Mouse (Mus musculus) T-helper 17 cell (primary cell): ENCODE data around the gene Fbxl18.

Source experiments
- in situ Hi-C, 2 experiments: fragments of 300-600 bp; cut with MboI, MseI; formaldehyde crosslinking; loops; 1 replicate in 1 of 2; 2 replicates in 1 of 2; pipeline ENCODE4 v1.15.1; 2025; ENCODE audit warnings: high pct_unique_total_duplicates in 2 of 2

Fbxl18 gene

DNA sequence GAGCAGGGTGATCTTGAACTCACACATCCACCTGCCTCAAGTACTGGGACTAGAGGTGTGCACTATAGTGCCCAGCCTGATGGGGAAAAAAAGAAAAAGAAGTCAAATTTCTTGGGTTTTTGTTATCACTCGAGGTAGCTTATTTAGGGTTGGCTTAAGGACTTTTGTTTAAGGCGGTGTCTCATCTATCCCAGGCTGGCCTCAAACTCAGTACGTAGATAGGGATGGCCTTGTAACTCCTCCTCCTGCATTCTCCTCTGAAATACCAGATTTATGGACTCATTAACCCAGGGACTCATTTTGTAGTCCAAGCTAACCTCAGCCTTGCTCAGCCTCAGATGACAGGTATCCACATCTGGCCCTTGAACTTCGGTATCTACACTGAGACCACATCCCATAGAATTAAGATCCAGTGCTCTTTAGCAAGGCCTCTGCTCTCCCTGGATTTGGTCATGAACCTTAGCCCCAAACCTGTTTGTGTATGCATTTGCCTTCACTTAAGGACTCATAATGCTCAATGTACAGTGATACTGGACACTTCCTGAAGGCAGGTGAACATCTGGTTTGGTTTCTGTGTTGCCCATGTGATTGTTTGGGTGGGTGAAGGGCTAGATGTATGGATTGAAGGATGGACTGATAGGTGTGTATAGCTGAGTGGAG, 6.8 kb upstream of the Fbxl18 start:
- in situ Hi-C loops, result no loop called here

DNA sequence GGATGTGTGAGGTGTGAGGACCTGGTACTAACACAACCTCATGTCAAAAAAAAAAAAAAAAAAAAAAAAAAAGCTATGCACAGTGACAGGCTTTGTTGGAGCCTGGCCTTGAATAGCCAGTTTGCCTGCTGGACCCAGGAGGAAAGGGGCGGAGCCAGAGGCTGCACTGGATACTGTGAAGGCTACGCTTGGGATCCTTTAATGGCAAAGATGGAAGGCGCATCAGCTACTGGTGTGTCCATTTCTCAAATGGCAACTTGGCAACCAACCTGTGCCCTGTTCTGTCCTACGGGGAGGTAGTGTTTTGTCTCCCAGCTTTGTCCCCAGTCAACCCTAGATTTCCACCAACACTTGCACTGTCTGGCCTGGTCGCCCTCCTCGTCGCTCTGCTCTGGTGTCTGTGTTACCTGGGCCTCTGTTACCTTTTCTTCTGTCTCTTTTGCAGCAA, 6.2 kb upstream of the Fbxl18 start:
- in situ Hi-C loops, result no loop called here

DNA sequence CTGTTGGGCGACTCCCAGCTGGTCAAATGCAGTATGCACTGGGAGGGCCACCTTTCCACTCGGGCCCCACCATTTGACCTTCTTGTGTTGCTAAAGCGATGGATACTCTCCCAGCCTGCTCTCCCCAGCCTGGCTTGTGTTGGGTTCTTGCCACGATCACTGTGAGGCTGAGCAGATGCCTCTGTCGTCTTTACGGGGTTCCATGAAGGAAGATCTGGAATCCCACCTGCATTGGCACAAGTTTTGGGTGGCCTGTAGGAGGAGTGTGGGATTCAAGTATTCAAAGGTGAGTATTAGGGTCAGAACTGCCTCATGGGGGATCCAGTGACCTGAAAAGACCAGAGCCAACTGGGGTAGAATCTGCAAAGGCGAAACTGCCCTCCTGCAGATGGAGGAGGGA, 5.4 kb upstream of the Fbxl18 start:
- in situ Hi-C loops, result no loop called here

DNA sequence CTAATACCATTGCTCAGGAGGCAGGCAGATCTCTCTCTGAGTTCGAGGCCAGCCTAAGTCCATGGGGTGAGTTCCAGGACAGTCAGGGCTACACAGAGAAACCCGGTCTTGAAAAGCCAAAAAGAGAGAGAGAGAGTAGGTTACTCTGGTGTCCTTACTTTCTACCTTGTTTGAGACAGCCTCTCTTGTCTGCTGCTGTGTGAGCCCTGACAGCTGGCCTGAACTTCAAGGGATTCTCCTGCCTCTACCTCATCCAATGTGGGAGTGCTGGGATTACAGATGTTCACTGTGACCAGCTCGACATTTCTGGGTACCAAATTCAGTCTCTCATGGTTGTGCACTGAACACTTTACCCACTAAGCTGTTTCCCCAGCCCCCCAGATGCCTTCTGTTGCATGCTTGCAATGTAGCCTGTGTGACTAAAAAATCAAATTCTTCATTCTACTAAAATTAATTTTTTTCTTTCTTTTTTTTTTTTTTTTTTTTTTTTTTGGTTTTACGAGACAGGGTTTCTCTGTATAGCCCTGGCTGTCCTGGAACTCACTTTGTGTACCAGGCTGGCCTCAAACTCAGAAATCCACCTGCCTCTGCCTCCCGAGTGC, 4.8 kb upstream of the Fbxl18 start:
- in situ Hi-C loops, result no loop called here

DNA sequence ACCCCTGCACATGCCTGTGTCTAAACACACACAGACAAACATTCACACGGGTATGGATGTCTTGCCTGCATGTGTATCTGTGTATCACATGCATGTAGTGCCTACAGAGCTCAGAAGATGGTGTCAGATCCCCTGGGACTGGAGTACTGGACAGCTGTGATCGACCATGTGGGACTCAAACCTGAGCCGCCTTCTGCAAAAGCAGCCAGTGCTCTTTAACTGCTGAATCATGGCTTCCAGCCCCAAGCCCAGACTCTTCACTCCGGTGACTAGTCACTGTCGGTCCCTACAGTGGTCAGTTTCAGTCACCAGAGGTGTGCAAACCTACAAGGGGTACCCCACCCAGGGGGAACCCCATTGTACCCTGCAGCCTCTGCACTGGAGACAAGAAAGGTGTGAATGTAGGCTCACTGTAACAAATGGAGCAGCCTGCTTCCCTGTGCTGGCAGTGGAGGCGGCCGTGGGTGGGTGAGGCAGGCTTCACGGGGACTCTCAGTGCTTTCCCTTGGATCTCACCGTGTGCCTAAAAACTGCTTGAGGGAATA, 3.9 kb upstream of the Fbxl18 start:
- in situ Hi-C loops, result no loop called here

DNA sequence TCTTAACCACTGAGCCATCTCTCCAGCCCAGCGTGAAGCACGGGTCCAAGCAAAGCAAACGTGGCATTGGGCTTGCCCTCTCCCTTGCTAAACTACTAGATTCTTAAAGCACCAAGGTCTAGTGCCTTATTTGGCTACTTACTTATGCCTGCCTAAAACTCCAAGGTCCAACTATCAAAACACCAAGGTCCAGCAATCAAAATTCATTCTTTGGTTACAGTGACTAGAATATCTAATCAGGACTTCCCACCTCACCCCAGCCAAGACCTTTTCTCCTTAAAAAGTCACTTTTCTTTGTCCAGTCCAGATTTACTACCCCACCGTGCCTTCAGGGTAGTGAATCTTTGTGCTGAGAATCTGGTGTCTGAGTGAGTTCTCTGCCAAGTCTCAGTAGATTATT, 3.1 kb upstream of the Fbxl18 start:
- in situ Hi-C loops, result no loop called here

DNA sequence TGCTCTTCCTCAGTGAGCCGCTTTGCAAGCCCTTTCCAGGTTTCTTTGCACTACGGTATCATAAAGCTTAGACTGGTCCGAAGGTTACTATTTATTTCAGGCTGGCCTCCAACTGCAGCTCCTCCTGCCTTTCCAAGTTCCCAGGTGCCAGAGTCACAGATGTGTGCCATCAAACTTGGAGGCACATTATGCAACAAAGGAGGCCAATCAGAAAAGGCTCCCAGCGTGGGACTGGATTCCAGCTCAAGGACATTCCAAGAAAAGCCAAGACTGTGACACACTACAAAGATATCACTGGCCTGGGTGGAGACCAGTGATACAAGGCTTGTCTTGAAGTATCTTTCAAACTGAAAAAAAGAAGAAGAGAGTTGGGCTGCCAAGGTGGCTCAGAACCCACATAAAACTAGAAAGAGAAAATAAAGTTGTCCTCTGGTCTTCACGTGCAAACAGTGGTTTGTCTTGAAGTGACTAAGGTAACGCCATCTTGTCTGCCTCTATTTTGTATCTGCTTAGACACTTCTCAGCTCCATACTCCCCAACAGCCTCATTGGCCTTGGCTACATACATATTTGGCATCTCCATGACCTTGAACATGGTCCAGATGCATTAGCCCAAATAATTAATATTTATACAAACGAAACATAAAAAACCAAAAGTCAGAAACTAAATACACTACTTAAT, 2.5 kb upstream of the Fbxl18 start:
- in situ Hi-C loops, result no loop called here

DNA sequence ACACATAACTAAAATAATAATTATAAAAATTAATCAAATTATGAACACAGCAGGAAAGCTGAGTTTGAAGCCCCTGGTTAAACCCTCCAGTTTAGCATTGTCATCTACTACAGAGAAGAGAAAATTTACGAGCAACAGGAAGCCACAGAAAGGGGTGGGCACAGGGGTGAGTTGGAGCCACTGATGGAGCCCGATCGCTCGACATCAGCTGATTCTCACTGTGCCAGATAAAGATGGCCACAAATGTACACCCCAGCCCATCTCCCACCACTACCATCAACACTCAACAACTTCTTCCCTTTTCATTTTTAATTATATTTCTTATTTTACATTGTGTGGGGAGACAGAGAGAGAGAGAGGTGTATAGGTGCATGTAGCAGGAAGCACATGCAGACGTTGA, 1.5 kb upstream of the Fbxl18 start:
- in situ Hi-C loops, result no loop called here

DNA sequence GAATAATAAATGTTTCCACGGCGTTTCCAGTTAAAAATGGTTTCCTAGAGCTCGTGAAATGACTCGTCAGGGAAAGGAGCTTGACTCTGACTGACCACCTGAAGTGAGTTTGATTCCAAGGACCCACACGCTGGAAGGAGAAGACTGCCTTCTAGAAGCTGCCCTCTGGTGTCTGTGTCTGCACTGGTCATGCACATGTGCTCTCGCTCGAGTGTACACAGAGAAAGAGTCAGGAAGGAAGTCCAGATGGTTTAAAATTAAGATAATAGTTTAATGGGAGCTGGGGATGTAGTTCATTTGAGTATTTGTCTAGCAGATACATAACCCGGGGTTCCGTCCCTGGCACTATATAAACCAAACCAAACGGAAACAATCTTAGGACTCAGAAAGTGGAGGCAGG, 971 bp upstream of the Fbxl18 start:
- in situ Hi-C loops, result no loop called here

DNA sequence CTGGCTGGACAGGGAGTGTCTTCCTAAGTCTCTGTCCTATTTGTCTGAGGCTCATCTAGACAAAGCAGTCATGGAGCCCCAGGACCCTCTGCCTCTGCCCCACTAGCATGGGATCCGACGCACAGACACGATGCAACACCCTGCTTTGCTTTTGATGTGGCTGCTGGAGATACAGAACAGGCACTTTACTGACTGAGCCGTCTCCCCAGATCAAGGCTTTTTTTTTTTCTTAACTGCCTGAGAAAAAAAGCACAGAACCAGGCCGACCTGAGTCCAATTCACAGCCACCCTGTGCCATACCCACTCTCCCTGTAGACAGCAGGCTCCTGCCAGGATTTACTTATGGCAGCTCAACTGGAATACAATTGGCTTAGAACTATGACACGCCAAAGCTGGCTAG, 3.8 kb downstream of the Fbxl18 start:
- in situ Hi-C loops, result no loop called here

DNA sequence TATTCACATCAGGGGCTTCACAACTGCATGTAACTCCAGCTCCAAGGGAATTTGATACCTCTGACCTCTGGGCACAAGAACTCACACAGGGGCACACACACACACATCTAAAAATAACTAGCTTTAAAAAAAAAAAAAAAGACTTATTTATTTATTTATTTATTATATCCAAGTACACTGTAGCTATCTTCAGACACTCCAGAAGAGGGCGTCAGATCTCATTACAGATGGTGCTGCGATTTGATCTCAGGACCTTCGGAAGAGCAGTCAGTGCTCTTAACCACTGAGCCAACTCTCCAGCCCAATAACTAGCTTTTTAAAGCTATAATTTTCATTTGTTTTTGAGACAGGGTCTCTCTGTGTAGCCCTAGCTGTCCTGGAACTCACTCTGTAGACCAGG, 7.7 kb downstream of the Fbxl18 start:
- in situ Hi-C loops, result loop anchor here in 1 of 2 experiments (10.0 kb wide), 1 partner anchor 47 kb away; no protein-coding TSS in a partner anchor

DNA sequence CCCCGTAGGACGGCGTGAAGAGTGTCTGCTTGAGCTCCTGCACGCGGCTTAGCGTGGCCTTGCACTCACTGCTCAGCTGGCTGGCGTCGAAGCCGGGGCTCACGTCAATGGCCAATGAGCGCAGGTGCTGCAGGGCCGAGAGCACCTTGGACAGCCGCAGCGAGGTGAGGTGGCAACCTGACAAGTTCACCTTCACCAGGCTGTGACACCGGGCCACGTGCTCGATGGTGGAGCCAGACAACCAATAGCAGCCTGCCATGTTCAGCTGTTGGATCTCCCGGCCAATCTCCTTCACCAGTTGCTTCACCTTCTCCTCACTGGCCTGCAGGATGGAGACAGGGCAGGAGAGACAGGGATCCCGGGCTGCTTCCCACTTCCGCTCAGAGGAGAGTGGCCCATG, 8.5 kb downstream of the Fbxl18 start:
- in situ Hi-C loops, result loop anchor here in 1 of 2 experiments (10.0 kb wide), 1 partner anchor 48 kb away; no protein-coding TSS in a partner anchor

DNA sequence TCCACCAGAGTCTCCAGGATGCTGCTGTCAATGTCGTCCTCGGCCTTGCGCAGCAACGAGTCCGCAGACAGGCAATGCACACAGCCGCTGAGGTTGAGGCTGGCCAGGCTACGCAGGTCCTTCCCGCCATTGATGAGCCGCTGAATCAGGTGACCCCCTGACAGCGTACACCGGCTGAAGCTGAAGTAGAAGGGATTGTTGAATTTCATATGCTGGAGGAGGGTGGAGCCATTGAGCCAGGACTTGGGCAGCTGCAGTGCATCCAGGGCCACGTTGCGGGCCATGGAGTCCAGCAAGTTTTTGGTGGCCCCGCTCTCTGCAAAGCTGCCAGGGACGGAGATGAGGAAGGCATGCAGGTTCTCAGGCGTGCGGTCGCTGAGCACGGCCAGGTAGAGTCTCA, 9.0 kb downstream of the Fbxl18 start:
- in situ Hi-C loops, result loop anchor here in 1 of 2 experiments (10.0 kb wide), 1 partner anchor 49 kb away; no protein-coding TSS in a partner anchor

DNA sequence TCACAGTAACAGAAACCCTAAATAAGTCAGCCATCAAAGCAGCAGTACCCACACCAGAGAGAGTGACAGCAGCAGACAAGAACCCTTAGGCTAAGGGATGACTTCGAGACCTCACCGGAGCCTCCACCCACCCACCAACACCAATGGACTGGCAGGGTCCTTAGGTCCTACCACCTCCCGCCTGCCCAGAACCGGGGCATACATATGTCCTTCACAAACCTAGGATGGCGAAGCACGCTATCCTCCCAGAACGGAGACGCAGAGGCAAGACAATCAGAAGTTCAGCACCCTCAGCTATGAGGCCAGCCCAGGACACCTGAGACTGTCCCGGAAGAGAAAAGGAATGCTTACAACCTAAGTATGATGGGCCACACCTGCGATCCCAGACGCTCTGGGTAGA, 12.8 kb downstream of the Fbxl18 start:
- in situ Hi-C loops, result loop anchor here (5.0 to 10.0 kb wide), 2 partner anchors 52 to 155 kb away; no protein-coding TSS in a partner anchor

DNA sequence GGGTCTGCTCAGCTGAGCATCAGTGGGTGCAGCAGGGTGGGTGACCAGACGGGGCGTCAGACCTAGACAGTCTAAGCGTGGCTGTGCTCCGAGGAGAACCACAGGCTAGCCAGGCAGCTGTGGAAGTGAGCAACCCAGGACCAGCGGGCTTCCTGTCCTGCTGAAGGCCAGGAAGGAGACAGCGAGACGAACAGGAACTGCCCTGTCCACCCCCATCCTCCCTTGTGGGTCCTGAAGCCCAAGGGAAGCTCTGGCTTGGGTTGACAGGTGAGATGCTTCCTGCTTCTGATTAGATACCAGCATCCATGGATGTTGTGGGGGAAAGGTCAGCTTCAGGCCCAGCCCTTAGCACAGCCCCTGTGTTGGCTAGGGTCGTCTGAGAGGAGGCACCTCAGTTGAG, 13.3 kb downstream of the Fbxl18 start:
- in situ Hi-C loops, result loop anchor here (5.0 to 10.0 kb wide), 2 partner anchors 53 to 155 kb away; no protein-coding TSS in a partner anchor

DNA sequence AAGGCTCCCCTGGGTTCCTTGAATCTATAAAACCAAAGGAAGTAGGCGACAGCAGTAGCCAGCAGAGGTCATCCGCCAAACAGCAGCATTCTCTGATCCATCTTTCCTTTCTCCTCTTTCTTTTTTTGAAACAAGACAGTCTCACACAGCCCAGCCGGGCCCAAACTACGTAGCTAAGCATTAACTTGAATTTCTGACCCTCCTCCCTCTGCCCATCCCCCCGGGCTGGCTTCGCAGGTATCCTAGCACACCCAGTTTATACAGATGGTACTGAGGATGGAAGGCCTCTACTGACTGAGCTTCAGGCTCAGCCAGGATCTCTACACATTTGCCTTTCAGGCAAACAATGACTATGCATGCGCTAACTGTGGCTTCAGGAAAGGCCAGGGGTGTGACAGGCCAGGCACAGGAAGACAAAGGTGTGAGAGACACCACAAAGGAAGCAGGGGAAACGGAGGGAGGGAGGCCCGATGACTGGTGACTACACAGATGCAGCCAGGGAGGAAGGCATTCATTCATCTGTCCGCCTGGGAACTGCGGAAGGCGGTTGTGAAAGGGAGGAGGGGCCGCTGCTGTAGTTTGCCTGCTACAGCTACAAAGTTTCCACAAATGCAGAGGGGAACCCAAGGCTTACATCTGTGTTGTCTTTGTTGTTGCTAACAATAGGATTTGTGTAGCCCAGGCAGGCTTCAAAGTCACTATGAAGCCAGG, 14.3 kb downstream of the Fbxl18 start:
- in situ Hi-C loops, result loop anchor here (5.0 to 10.0 kb wide), 2 partner anchors 54 to 156 kb away; no protein-coding TSS in a partner anchor

DNA sequence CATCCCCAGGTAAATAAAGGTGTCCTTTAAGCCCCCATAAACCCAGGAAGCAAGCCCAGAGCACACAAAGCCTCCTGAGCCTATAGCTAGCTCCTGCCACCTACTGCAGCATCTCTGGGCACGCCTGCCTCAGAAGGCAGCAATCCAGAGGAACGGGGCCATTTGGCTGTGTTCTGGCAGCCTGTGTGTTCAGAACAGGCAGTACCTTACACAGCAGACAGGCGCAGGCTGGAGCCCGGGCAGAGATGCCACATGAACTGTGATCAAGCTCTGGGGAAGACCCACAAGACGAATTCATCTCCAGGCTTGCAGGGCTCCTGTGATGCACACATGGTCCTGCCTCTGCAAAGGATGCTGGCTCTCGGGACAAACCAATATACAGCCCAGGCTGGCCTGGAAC, 15.0 kb downstream of the Fbxl18 start:
- in situ Hi-C loops, result loop anchor here (5.0 to 10.0 kb wide), 2 partner anchors 55 to 157 kb away; no protein-coding TSS in a partner anchor

DNA sequence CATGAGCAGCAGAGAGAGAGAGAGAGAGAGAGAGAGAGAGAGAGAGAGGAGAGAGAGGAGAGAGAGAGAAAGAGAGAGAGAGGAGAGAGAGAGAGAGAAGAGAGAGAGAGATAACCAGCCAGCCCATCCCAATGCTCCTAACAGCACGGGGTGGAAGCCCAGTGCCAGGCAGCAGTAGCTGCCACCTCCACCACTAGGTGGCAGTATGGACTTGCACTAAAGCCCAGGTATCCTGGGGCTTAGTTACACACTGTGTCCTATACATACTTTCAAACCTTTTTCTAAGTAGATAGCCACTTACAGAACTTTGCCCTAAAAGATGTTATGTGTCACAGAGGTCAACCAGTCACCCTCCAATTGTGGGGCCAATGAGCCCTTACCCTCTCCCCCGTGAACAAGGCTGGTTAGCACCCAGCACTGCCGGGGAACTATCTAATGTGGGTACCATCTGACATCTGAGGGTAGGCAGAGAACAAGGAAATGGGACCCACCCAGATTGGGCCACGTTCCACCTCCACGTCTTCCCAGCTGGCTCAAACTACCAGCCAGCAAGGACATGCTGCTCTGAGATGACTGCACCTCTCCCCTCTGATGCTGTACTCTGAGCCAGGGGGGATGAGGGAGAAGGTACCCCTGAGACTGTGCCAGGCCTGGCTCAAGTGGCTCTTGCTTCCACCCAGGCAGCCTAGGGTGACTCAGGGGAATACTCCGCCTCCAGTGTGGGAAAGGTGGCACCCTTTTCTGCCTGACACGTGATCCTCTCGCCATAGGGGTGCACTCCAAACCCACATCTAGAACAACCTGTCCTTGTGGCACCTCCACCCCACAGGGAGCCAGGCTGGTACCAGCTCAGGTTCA, 15.7 kb downstream of the Fbxl18 start:
- in situ Hi-C loops, result loop anchor here (5.0 to 10.0 kb wide), 3 partner anchors 55 to 158 kb away; no protein-coding TSS in a partner anchor

DNA sequence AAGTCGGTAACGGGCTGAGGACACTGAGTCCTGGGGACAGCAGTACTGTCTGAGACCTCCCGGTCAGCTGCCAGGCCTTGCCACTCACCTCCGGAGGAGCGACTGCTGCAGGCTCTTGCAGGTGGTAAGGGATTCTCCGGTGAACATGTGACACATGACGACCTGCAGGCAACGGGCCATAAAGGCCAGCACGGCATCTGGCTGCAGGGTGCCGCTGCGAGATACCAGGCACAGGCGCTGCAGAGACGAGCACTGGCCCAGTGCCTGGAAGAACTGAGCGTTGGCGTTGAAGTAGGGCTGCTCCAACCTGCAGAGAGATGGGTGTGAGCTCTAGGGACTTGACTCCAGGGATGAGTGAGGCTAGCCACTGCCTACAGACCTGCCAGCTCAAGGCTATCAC, 16.7 kb downstream of the Fbxl18 start:
- in situ Hi-C loops, result loop anchor here in 1 of 2 experiments (5.0 kb wide), 1 partner anchor 116 kb away; no protein-coding TSS in a partner anchor
